Mouse (Mus musculus): ENCODE measurements around the gene Numb.
"Not testable (repeated sequence)": the region's sequence is repeated elsewhere in the genome, so short reads cannot be mapped to it uniquely, and the experiment has no call there.

Numb gene

DNA sequence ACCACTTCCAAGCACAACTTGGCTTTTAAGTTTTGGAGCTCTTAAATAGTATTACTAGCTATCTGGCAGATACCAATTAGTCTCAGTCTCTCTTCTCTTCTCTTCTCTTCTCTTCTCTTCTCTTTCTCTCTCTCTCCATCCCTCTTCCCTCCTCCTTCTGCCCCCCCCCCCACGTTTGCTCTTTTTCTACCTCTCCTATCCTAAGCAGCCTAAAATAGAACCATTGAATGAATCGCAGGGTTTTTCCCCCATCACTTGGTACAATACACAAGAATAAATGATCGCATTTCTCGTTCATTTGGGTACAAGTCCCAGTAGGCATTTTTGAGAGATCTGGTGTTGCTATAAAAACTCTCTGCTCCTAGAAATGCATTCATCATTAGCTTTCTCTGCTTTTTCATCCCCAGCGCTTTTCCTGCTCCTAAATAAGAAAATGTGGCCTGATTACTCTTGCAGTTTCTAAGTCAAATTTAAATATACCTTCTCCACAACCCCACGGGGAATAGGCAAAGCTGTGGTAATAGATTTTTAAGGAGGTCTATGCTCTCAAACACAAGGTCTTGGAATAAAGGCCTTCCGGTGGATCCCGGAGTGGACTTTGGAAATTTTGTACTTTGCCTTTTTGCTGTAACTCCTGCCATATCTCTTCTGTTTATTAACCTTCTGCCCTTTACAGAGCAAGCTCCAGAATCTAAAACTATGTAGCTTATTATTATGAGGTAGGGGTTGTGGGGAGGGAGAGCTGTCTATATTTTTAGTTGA lies 1.2 kb upstream of the Numb start:
- no peak for ATAC-seq (ENCODE audit: low TSS enrichment)

DNA sequence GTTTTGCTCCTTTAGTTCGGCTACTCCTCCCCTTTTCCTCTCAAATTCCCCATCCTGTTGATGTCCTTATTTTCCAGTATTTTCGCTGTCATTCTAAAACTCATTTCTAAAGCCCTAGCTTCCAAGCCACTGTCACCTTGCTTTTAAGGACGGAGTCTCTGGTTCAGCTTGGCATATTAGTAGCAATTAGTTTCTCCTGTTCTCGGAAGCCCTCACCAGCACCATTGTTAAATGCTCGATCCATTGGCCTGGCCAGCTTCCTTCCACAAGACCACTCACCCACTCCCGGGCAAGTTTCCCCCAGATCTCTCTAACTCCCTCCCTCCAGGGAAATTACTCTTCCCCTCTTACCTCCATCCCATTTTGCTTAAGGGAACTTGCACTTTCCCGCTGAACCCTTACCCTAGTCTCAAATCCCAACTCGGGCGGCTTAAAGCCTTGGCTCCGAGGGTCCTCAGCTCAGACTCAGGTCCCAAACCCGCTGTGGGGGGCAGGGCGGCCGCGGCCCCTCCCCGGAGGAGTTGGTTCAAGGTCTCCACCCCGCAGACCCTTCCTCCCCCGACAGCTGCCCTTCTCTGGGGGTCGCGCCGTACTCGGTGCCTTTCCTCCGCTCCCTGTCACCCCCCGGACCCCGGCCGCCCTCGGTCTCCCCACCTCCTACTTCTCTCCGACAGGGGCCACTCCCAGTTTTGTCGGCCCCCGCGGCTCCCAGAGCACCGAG lies 853 bp downstream of the Numb start:
- no peak for ATAC-seq (ENCODE audit: low TSS enrichment)

DNA sequence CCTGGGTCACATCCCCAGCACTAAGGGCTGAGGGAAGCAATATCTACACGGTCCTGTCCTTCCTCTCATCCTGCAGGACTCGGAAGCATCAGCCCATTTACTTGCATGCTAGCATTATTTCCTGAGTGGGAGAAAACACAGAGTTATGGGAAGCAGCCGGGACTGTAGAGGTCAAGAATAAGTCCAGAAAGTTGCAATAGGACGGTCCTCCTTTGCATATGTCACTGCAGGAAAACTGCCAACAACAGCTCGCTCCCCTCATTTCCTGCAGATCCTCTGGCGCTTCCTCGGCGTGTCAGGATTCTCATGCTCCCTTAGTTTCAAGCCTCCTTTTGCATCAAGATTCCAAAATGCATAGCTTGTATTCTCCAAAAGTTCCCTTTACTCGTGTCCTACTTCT lies 4.8 kb downstream of the Numb start:
- no peak for ATAC-seq (ENCODE audit: low TSS enrichment)

DNA sequence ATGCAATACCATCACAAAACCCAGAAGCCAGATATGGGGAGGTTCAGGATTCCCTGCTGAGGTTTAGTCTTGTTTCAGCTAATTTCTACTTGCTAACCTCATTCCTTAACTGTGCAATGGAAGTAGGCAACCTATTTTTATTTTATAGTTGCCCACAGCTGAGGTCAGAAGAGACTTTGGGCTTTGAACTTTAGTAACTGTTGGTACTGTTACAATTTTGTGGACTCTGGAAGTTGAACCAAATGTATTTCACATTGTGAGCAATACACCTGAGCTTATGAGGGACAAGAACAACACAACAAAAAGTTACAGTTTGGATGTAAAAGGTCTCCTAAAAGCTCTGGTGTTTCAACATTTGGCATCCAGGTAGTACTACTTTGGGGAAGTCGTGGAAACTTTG lies 6.9 kb downstream of the Numb start:
- ATAC-seq (ENCODE audit: low TSS enrichment) = no peak

DNA sequence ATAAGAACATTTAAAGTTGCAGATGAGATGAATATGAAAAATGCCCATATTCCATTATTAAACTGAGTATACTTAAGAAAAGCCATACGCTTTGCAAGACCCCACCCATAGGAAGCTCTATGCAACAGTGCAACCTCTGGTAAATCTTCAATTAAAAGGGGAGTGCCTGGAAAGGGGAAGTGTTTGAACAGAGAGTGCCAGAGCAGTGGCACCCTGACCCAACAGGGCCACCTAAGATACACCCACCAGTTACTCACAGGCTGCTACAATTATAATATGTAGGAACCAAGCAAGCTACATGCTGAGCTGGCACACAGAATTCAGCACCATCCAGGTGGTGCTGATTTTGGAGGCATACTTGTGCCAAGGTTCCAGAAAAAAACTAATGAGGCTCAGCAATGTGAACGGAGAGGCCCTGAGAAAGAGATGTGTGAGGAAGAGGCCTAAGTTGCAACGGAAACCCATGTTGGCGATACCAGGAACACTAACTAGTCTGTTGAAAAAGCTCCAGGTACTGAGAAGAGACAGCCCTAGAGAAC lies 7.5 kb downstream of the Numb start:
- no peak for ATAC-seq (ENCODE audit: low TSS enrichment)

DNA sequence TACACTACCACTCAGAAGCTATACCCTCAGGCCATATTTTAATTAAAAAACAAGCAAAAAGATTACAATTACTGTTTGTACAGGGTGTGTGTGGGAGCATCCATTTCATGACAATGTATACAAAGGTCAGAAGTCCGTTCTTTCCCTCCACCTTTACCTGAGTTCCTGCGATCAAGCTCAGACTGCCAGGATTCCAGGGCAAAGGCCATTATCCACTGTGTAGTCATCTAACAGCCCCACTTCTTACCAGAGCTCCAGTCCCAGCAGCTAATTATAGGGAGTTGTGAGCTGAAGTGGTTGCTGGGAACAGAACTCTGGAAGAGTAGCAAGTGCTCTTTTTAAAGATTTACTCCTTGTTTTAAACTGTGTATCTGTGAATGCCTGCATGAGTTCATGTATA lies 11.3 kb downstream of the Numb start:
- no peak for ATAC-seq (ENCODE audit: low TSS enrichment)

DNA sequence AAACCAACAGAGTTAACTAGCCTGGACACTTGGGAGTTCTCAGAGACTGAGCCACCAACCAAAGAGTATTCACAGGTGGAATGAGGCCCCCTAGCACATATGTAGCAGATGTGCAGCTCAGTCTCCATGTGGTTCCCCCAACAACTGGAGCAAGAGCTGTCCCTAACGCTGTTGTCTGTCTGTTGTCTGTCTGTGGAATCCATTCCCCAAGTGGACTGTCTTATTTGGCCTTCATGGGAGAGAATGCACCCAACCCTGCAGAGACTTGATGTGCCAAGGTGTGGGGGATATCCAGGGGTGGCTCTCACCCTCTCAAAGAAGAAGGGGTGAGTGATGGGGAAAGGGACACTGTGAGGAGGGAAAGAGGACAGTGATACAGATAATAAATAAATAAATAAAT lies 28.8 kb downstream of the Numb start:
- ATAC-seq (ENCODE audit: low TSS enrichment) = no peak

DNA sequence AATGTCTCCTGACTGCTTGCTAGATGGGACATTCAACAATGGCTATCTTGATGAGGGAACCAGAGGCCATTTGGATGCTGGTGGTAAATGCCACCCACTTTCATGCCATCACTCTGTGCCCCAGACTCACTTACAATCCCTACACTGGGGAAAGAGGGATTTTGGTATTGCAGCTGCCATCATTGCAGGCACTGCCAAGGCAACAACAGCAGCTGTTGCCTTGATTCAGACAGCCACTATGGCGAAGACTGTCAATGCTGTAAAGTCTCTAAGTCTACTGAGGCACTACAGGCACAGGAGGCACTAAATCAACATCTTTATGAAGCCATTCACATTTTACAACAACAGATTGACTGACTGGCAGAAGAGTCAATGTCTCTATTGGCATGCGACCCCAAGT lies 30.5 kb downstream of the Numb start:
- no peak for ATAC-seq (ENCODE audit: low TSS enrichment)

DNA sequence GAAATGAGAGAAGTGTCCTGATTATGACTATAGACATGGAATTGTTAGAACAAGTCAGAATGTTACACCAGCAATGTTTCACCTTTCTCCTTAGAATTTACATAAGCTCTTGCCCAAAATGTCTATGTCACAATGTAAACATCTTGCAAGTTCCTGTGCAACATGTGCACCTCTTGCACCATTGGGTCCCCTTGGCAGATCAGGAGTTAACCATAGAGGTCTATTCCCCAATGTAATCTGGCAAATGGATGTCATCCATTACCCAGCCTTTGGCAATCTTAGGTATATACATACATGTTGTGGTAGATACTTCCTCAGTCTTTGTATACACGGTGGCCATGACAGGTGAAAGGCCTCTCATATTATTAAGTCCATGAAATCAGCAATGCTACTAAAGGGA lies 32.6 kb downstream of the Numb start:
- no peak for ATAC-seq (ENCODE audit: low TSS enrichment)

DNA sequence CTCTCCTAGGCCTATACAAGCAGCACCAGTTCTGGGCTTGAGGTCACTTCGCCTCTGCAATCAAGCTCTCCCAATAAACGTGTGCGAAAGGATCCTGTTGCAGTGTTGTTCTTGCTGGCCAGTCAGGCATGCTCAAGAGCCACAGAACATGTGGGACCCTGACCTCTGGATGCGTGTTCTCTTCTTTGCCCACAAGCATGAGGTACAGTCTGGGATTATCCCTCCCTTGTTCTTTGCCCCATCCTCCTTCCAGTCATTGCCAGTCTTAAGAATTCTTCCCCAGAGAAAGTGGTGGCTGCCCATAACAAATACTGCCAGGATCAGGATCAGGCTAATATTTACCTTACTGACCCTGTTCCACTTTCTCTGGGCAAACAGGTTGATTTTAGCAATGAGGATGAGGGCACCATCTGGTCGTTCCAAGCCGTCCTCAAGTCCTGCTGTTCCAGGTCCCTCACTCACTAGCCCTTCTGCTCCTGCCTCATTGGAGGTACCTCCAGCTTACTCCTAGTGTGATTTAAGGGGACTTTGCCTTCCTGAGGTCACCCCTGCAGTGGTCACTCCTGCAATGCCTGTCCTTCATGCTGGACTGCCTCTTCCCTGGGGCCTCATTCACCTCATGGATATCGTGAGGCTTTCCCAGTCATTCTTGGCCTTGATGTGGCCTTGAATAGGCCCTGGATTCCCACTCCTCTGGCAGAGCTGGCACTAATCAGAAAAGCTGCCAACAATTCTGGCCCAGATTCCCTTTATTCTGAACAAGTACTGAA lies 36.0 kb downstream of the Numb start:
- no peak for ATAC-seq (ENCODE audit: low TSS enrichment)

DNA sequence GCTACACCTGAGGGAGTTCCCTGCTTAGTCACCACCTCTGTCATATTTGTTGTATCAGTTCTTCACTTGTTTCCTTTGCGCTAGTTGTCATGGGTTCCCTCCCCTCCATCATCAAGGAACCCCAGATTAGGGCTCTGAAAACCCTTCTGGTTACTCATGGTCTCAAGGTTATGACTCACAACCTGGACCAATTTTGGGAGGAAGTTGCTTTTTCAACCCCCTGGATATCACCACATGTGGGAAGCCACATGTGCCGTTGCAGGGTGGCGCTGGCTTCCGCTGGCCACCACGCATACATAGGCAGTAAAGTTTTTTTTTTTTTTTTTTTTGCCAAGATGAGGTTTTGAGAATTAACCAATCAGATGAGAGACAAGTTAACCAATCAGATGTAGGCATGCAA lies 36.7 kb downstream of the Numb start:
- ATAC-seq (ENCODE audit: low TSS enrichment) = not testable (repeated sequence)

DNA sequence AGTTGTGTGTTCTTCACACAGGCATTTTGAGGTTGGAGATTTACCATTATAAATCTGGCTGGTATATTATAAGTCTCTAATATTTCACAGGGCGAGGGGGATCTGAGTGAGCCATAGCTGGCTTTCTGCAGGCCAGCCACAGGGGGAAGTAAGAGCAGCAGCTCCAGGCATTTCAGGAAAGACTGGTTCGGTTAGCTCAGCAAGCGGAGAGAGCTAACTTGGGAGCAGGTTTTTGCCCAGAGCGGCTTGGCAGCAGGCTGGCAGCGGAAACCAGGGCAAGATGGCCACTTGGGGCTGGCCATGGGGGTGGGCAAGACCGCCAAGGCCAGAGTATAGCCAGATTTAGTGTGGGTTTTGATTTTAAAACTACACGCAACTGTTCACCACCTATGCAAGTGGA lies 39.2 kb downstream of the Numb start:
- peak; percentile 68; the same call in 1 of the 2 replicates for ATAC-seq (ENCODE audit: low TSS enrichment)

DNA sequence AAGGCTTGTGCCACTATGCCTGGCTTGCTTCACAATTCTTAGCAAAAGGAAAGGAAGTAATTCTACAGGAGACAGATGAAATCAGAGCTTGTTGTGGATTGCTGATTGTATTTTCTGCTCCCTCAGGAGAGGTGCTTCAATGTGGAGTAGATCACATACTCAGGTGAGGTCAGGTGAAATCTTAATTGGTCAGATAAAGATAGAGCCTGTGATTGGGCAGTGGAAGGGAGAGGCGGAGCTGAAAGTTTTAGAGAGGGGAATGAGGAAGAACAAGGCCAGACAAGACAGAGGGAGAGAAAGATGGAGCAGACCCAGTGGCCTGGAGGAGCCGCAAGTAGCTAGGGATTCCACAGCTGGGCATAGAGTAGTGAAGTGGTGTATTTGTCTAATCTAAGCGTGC lies 39.6 kb downstream of the Numb start:
- no peak for ATAC-seq (ENCODE audit: low TSS enrichment)

DNA sequence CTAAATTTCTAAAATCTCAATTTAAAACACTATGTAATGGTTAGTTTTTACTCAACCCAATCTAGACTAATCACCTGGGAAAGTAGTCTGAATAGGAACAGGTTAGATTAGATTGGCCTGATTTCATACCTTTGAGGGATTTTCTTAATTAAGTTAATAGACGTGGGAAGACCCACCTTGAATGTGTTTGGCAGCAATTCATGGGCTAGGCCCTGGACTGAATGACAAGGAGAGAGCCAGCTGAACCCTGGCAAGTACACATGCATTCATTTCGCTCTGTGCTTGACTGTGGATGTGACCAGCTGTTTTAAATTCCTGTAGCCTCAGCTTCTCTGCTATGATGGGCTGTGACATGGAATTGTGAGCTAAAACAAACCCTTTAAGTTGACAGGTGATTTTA lies 40.8 kb downstream of the Numb start:
- ATAC-seq (ENCODE audit: low TSS enrichment) = no peak

DNA sequence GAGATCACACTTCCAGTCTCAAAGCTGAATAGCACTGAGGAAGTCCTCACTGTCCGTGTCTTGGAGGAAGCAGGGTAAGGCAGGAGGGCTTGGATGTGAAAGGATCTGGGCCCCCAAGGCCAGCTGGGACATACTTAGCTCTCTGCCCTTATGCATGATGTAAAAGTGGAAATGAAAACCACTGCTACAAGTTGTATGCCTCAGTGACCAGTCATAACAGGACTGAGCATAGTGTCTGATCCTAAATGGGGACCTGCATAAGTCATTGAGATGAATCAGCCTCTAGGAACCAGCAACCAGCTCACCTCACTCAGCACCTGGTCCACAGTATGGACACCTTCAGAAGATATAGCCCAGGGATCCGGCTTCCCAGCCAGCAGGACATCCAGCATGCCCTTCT lies 46.6 kb downstream of the Numb start:
- peak; percentile 5; the same call in 1 of the 2 replicates for ATAC-seq (ENCODE audit: low TSS enrichment)

DNA sequence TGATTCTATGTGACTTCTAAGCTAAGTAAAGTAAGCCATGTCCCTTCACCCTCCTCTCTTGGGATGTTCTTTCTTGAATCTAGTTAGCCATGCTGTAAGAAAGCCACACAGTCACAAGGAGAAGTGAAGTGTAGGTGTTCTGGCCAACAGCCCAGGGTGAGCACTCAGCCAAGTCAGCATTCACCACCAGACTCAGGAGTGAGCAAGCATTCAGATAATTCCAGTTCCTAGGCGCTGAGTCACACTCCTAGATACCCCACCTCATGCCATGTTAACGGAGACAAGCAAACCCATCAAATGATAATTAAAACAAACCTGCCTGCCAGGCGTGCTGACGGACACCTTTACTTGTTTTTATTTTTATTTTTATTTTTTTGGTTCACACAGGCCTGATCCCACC lies 47.1 kb downstream of the Numb start:
- ATAC-seq (ENCODE audit: low TSS enrichment) = peak; percentile 97

DNA sequence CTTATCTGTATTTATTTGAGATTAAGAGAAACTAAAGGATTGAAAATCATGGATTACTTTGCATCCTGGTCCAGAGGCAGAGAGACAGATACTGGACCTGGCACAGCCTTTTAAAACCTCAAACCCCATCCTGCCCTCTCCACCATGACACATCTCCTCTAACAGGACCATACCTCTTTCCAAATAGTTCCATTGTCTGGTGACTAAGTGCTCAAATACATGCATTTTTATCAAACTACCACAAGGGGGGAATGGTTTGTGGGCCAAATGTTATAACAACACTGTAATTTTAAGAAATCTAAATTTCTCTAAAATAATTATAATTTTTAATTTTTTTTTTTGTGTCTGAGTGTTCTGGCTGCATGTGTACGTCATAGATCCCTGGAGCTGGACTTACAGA lies 57.2 kb downstream of the Numb start:
- no peak for ATAC-seq (ENCODE audit: low TSS enrichment)

DNA sequence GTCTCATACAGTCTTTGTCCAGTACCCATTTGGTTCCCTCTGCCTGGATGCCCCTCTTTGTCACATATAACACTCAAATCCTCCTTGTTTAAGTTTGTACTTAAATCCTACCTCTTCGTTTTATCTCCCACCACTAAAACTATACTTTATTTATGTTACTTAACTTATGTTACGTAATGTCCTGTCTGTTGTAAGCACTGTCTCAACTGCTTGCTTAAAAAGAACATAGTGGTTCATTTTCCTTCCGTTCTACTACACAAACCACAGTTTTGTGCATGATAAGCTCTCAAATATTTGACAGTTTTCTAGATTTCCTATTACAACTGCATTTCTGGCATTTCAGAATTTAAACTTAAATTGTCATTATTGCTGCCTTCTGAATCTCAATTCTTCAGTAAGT lies 59.9 kb downstream of the Numb start:
- no peak for ATAC-seq (ENCODE audit: low TSS enrichment)

DNA sequence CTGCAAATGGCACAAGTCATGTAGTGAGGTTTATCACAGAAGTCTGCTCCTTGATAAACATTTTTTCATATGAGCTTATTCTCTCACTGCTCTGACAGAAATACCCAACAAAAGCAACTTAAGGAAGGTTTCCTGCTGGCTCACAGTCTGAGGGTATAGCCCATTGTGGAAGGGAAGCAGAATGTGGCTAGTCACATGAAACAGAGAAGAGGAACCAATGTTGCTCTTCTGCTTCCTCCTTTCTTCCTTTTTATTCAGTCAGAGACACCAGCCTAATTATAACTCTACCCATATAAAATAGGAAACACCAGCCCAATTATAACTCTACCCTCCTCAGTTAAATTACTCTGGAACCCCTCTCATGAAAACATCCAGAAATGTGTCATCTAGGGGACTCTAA lies 61.0 kb downstream of the Numb start:
- no peak for ATAC-seq (ENCODE audit: low TSS enrichment)

DNA sequence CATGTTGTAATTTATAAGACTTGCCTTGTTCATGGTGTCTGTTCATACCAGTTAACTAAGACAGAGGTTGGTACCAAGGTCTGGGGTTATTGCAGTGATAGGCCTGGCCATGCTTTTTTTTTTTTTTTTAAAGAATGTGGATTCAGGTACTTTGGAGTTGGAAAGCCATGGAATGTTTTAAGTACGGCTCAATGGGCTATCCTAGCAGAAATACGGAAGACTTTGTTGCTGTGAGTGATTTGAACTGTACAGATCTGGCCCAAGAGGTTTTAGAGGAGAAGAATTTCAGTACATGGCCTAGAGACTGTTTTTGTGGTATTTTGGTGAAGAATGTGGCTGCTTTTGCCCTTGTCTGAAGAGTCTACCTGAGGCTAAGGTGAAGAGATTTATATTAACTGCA lies 63.7 kb downstream of the Numb start:
- ATAC-seq (ENCODE audit: low TSS enrichment) = no peak

DNA sequence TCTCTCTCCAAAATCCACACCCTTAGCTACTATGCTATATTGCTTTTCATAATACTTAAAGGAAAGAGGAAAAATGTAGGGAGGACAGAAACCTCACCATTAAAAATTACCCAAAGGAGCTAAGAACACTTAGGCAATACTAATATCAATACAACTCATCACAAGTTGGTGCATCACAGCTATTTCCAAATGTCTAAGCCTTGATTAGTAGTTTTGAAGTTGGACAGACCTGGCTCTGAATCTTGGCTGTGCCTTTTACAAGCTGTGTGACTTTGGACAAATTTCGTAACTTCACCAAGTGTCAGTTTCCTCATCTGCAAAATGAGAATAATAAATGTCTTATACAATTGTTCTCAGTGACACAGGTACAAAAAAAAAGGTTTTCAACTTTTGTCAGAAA lies 66.5 kb downstream of the Numb start:
- ATAC-seq (ENCODE audit: low TSS enrichment) = no peak

DNA sequence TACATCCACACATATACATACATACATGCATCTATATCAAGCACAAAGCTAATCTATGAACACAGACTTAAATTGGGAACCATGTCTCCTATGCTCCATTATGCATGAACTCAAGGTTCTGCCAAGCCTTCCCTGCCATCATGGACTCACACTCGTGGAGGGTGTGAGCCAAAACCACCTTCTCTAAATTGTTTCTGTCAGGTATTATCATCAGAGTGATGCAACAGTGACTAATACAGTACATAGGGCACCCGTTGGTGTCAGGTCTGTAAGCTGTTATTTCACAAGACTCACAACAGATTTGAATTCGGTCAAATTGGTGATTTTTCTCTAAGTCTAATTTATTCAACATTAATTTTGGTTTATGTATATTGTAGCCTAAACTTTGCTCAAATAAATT lies 67.5 kb downstream of the Numb start:
- ATAC-seq (ENCODE audit: low TSS enrichment) = no peak
